In the genomic region with DNA sequence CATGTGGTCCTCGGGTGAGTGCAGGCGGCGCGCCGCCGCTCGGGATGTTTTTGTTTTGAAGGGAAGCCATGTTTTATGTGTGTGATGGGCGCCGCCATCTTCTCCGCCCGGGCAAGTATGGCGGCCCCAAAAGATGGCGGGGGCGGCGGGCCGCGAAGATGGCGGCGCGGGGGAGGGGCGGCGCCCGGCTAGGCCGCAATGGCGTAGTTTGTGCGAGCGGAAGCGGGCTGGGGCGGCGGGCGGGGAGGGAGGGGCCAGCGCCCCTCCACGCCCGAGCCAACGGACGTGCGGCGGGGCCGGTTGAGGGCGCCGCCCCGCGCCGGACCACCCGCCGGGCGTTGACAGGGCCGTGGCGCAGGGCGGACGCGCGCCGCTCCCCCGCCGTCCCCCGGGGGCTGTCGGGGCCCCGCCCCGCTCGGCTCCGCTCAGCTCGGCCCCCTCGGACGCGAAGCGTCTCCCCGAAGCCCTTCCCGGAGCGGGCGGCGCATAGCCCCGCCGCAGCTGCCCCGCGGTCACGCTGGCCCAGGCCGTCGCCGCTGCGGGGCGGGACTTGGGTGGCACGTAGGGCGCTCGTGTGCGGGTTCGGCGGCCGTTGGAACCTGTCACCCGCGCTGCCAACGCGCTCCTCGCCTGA, we compare ENCODE assay signal across 8 mouse cellular contexts. TPM values are rescaled to one million over a fixed set of nuclear protein-coding genes. Genes with fewer than 3 reads are reported as not detected.
DNase-seq lines count a peak whose midpoint lies in the region; ATAC-seq lines count a peak whose summit lies in the region.

No protein-coding gene starts in this region.

- H3K4me2 ChIP-seq in hindbrain, embryonic 11.5 days (replicated peaks; ENCODE audit: low read depth, low read length): peak overlapping the region; percentile 57

- peaks cover 2% of the 10 kb centered on the region; the same call in 1 of the 2 replicates for H3K4me1 ChIP-seq in hindbrain, embryonic 11.5 days (replicated peaks; ENCODE audit: control insufficient read depth, insufficient read depth, low read length)

- H3K36me3 ChIP-seq in hindbrain, embryonic 11.5 days (ENCODE audit: control insufficient read depth, insufficient read depth, low read length): no peaks in the 10 kb centered on the region

- peak overlapping the region; percentile 100 for H3K4me3 ChIP-seq in hindbrain, embryonic 11.5 days (ENCODE audit: low read depth, low read length)

- peak; percentile 91 for DNase-seq in Muller cell, postnatal 12 days (ENCODE audit: inconsistent ontology term)
- peak; percentile 83 for DNase-seq in cerebellum, adult 9-10 months
- peak; percentile 90 for DNase-seq in hindbrain, embryonic 11.5 days (ENCODE audit: low spot score)
- DNase-seq in layer of hippocampus, postnatal 36 days: peak; percentile 77 to 81
- peak; percentile 80 for DNase-seq in lung, postnatal 25 days (ENCODE audit: low spot score)
- DNase-seq in retina, adult 2 months (ENCODE audit: low read depth, low spot score): peak; percentile 76
- peak; percentile 85 for DNase-seq in thymus, postnatal 25 days

- 1% methylated on average over 51 of the region's 94 CpGs for WGBS in hindbrain, embryonic 11.5 days

- H3K27ac ChIP-seq in hindbrain, embryonic 11.5 days (ENCODE audit: low read depth, low read length): peak overlapping the region; percentile 98

- no peaks in the 10 kb centered on the region for H3K9me3 ChIP-seq in hindbrain, embryonic 11.5 days (ENCODE audit: control insufficient read depth, low read length)

- peak; percentile 54 for ATAC-seq in frontal cortex, adult (ENCODE audit: low TSS enrichment)
- ATAC-seq in hindbrain, embryonic 11.5 days (ENCODE audit: low FRiP score): peak; percentile 73

- H3K27me3 ChIP-seq in hindbrain, embryonic 11.5 days (ENCODE audit: control insufficient read depth, insufficient read depth, low read length): no peaks in the 10 kb centered on the region

- peak overlapping the region; percentile 90 for H3K9ac ChIP-seq in hindbrain, embryonic 11.5 days (ENCODE audit: low read depth, low read length)

RNA-seq across cellular contexts. Expression of a gene that starts 1.4 kb away (rescaled TPM):
- 17.4 and 21.1 TPM in 2 replicates for polyA plus RNA-seq in hindbrain, embryonic 11.5 days (2014; fragmentation: Nextera tagmentation; extraction: Ambion mirVana)
- total RNA-seq in layer of hippocampus, postnatal 36 days (2021): 10 to 100 TPM; 52.1 to 55.8 TPM

RNA-seq across cellular contexts. Expression of a gene that starts 41.5 kb away (rescaled TPM):
- polyA plus RNA-seq in hindbrain, embryonic 11.5 days (2014; fragmentation: Nextera tagmentation; extraction: Ambion mirVana): 10.5 and 12.0 TPM in 2 replicates
- 10 to 100 TPM; 21.8 to 22.9 TPM for total RNA-seq in layer of hippocampus, postnatal 36 days (2021)

RNA-seq across cellular contexts. Expression of a gene that starts 41.7 kb away (rescaled TPM):
- polyA plus RNA-seq in hindbrain, embryonic 11.5 days (2014; fragmentation: Nextera tagmentation; extraction: Ambion mirVana): 9.3 and 10.1 TPM in 2 replicates
- 10 to 100 TPM; 10.8 to 12.1 TPM for total RNA-seq in layer of hippocampus, postnatal 36 days (2021)

Comparison
In these comparisons a context has a peak if more than half of its experiments do, and no peak if none do; other contexts are left out.
1. Peak in every context shown above with its lines: DNase-seq, ATAC-seq, H3K4me3 ChIP-seq and H3K27ac ChIP-seq.